Mouse (Mus musculus): ENCODE measurements around the gene Bcdin3d. TPM values are rescaled to one million over a fixed set of nuclear protein-coding genes. Genes with fewer than 3 reads are reported as not detected.

Gene Bcdin3d
- polyA plus RNA-seq, 1 experiment from 2014 or later = 11.9 TPM

DNA sequence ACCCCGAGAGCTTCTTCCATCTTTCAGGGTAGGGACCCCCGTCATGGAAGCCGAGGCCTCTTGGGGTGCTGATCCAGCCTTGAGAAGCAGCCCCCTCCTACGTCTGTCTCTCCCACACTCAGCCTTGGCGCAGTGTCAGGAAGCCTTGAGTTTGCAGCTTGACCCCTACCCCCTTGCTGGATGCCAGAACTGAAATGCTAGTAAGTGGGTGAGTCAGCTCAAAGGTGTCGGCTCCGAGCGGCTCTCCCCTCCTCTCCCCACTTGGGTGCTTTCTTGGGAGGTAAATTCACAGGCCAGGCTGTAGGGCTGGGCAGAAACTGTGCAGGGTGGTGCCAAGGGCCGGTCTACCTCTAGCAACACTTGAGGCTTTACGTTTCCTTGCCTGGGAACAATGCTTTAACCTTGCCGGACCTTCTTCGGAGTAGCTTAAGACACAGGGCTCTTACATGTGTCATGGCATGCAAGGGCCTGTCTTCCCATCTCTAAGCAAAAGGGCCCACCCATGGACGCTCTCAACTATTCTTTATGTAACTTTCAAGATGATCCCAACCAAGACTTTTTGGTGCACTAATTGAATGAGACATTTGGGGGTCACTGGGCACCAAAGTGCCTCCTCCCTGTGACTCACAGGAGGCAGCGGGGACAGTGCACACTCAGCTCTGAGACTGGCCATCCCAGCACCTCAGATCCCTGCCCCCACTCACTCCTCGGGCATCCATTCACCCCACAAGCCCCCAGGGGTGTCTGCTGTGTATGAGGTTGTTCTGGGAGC lies 31.0 kb upstream of the Bcdin3d start:
- no peak; the same call in 1 of the 2 replicates for ATAC-seq (replicated peaks; ENCODE audit: insufficient number of reproducible peaks, low FRiP score, low TSS enrichment)
- Histone ChIP-seq H3K27ac (ENCODE audit: low read depth, low read length) (no peak overlapping the region), H3K9ac (ENCODE audit: low read depth, low read length) (0 out of 2 replicates have a peak overlapping the region, but pooled peaks have one; percentile 10), H3K4me2 (no peak overlapping the region), H3K9me3 (replicated peaks; ENCODE audit: control insufficient read depth, low read length) (no peaks in the 10 kb centered on the region), H3K36me3 (ENCODE audit: control insufficient read depth, insufficient read depth, low read length) (no peaks in the 10 kb centered on the region), H3K4me1 (ENCODE audit: control insufficient read depth, insufficient read depth, low read length) (peaks cover 18% of the 10 kb centered on the region), H3K27me3 (ENCODE audit: control insufficient read depth, insufficient read depth, low read length) (peaks cover 44% of the 10 kb centered on the region), H3K4me3 (ENCODE audit: low read depth, low read length) (no peak overlapping the region)
- WGBS (ENCODE audit: insufficient replicate concordance) = 61% methylated on average over 15 of the region's 15 CpGs

DNA sequence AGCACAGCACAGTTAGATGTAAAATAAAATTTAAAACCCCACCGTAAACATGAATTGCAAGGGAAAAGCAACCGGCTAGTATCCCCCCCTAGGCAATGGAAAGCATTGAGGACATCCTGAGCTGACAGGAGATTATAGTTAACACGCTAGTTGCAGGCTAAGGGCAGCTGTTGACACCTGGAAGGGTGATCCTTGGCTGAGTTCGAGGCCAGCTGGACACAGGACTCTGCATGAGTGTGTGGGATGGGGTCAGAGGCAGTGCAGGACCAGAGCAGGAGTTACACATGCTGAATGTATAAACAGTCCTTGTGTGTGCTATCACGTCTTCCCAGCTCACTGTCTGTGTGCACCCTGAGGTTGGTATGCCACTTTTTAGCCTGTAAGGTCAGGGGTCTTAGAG lies 28.7 kb upstream of the Bcdin3d start:
- no peak for ATAC-seq (replicated peaks; ENCODE audit: insufficient number of reproducible peaks, low FRiP score, low TSS enrichment)
- no peaks in the 10 kb centered on the region for H3K9me3 ChIP-seq (replicated peaks; ENCODE audit: control insufficient read depth, low read length)
- H3K4me1 ChIP-seq (ENCODE audit: control insufficient read depth, insufficient read depth, low read length) = peaks cover 40% of the 10 kb centered on the region
- no peak overlapping the region for H3K4me3 ChIP-seq (ENCODE audit: low read depth, low read length)
- no peak overlapping the region for H3K4me2 ChIP-seq
- peaks cover 51% of the 10 kb centered on the region for H3K27me3 ChIP-seq (ENCODE audit: control insufficient read depth, insufficient read depth, low read length)
- 53% methylated on average over 5 of the region's 5 CpGs for WGBS (ENCODE audit: insufficient replicate concordance)
- no peaks in the 10 kb centered on the region for H3K36me3 ChIP-seq (ENCODE audit: control insufficient read depth, insufficient read depth, low read length)
- H3K9ac ChIP-seq (ENCODE audit: low read depth, low read length) = no peak overlapping the region
- H3K27ac ChIP-seq (ENCODE audit: low read depth, low read length) = no peak overlapping the region

DNA sequence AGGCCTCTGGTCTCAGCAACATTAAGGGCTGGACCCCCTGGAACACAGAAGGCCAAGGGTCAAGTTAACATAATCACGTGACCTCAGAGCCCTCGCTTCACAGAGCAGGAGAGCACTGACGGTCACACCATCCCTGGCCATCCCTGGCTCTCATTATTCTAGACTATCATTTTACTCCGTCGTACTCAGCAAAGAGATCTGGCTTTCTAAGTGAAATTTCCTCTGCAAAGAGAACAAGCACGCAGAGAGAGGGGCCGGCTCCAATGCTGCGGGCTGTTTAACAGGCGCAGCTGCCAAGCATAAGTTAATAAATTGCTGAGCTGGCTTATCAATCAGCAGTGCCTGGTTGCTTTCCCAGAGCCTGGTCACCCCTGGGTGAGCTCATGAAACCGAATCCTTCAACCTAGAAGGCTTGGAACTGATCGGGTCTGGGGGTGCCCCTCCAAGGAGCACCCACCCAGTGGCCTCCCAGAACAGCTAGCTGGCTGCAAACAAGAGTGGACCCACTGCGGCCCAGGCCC lies 27.8 kb upstream of the Bcdin3d start:
- 58% methylated on average over 12 of the region's 12 CpGs for WGBS (ENCODE audit: insufficient replicate concordance)
- no peak for ATAC-seq (replicated peaks; ENCODE audit: insufficient number of reproducible peaks, low FRiP score, low TSS enrichment)
- H3K4me1 ChIP-seq (ENCODE audit: control insufficient read depth, insufficient read depth, low read length) = peaks cover 42% of the 10 kb centered on the region
- H3K27ac ChIP-seq (ENCODE audit: low read depth, low read length) = no peak overlapping the region
- no peak overlapping the region for H3K4me3 ChIP-seq (ENCODE audit: low read depth, low read length)
- no peak overlapping the region for H3K4me2 ChIP-seq
- no peak overlapping the region for H3K9ac ChIP-seq (ENCODE audit: low read depth, low read length)
- H3K36me3 ChIP-seq (ENCODE audit: control insufficient read depth, insufficient read depth, low read length) = no peaks in the 10 kb centered on the region
- peaks cover 51% of the 10 kb centered on the region for H3K27me3 ChIP-seq (ENCODE audit: control insufficient read depth, insufficient read depth, low read length)
- no peaks in the 10 kb centered on the region for H3K9me3 ChIP-seq (replicated peaks; ENCODE audit: control insufficient read depth, low read length)

DNA sequence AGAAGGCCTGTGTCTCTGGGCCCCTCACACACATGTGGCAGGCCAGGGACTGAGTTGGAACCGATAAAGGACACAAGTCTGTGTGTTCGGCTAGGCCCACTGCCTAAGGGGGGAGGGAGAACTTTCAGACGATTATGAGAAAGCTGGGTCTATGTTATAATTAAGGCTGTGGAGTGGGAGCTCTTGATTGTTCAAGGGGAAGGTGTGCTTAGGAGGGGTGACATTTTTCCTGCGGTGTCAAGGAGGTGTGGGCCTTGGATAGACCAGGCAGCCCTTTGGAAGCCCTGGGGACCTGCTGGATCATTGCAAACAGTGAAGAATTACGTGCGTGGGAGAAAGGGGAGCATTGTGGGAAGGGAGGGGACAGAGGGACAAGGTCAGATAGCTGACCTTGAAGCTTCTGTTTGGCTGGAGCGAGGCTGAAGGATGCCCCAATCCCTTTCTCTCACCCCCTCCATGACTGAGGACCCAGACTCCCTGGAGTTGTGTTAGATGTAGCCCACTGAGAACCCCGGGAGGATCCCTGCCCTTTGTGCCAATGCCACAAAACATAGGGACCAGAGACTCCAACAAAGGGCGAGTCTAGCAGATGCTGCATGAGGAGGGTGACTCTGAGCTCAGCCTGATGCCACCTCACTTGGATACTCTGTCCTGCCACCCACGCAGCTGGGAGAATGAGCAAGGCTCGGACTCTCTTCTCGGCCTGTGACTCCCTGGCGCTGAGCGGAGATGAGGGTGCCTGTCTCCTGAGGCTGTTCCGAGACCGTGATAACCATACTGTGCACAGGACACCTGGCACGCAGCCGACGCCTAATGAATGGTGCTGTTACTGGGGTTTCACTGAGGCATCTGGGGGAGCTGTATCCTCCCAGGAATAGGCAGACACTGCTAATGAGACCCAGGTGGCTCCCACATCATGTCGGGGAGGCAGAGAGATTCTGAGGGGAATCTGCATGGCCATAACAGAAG lies 27.0 kb upstream of the Bcdin3d start:
- 71% methylated on average over 20 of the region's 20 CpGs for WGBS (ENCODE audit: insufficient replicate concordance)
- Histone ChIP-seq H3K9ac (ENCODE audit: low read depth, low read length) (no peak overlapping the region), H3K4me1 (ENCODE audit: control insufficient read depth, insufficient read depth, low read length) (peaks cover 42% of the 10 kb centered on the region), H3K36me3 (ENCODE audit: control insufficient read depth, insufficient read depth, low read length) (no peaks in the 10 kb centered on the region), H3K4me2 (no peak overlapping the region), H3K4me3 (ENCODE audit: low read depth, low read length) (no peak overlapping the region), H3K27ac (ENCODE audit: low read depth, low read length) (no peak overlapping the region), H3K9me3 (replicated peaks; ENCODE audit: control insufficient read depth, low read length) (no peaks in the 10 kb centered on the region), H3K27me3 (ENCODE audit: control insufficient read depth, insufficient read depth, low read length) (peaks cover 50% of the 10 kb centered on the region)
- no peak for ATAC-seq (replicated peaks; ENCODE audit: insufficient number of reproducible peaks, low FRiP score, low TSS enrichment)

DNA sequence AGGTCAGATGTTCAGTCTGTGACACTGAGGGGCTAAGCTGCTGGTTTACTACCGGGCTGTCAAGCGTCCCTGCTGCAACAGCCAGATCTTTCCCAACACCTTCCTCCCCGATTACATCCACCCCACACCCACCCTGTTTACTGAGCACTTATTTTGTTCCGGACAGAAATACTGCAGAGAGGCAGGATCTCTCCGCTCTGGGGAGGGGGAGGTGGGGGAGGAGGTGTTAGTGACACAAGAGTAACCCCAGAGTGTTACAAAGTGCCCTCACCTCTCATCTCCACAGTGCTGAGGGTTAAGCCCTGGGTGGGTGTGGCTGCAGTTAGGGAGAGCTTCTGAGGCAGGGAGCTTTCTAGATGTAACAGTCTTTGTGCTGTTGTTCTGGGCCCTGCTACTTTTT lies 25.8 kb upstream of the Bcdin3d start:
- no peak for ATAC-seq (replicated peaks; ENCODE audit: insufficient number of reproducible peaks, low FRiP score, low TSS enrichment)
- H3K9ac ChIP-seq (ENCODE audit: low read depth, low read length) = no peak overlapping the region
- peak overlapping the region; percentile 34 for H3K4me2 ChIP-seq
- no peaks in the 10 kb centered on the region for H3K9me3 ChIP-seq (replicated peaks; ENCODE audit: control insufficient read depth, low read length)
- 12% methylated on average over 5 of the region's 5 CpGs for WGBS (ENCODE audit: insufficient replicate concordance)
- H3K36me3 ChIP-seq (ENCODE audit: control insufficient read depth, insufficient read depth, low read length) = no peaks in the 10 kb centered on the region
- H3K4me3 ChIP-seq (ENCODE audit: low read depth, low read length) = no peak overlapping the region
- peaks cover 35% of the 10 kb centered on the region for H3K4me1 ChIP-seq (ENCODE audit: control insufficient read depth, insufficient read depth, low read length)
- peaks cover 37% of the 10 kb centered on the region for H3K27me3 ChIP-seq (ENCODE audit: control insufficient read depth, insufficient read depth, low read length)
- no peak overlapping the region for H3K27ac ChIP-seq (ENCODE audit: low read depth, low read length)

DNA sequence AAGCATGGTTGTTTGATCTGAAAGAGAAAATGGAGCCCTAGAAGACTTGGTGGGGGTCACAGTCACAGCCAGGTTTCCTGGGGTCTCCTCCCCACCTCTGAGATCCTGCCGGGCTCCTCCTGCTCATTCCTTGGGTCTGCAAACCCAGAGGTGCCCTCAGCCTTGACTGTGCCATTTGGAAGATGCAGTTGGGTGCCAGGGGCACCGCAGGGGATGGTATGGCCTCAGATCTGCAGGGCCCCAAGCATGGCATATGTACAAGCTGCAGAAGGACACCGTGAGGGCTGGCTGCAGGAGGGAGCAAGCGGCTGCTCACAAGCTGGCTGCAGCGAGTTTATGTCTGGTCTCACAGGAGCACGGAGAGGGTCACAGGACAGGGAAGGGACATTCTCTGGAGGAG lies 25.2 kb upstream of the Bcdin3d start:
- H3K9ac ChIP-seq (ENCODE audit: low read depth, low read length) = no peak overlapping the region; the same call in 1 of the 2 replicates
- ATAC-seq (replicated peaks; ENCODE audit: insufficient number of reproducible peaks, low FRiP score, low TSS enrichment) = no peak
- no peak overlapping the region for H3K4me3 ChIP-seq (ENCODE audit: low read depth, low read length)

DNA sequence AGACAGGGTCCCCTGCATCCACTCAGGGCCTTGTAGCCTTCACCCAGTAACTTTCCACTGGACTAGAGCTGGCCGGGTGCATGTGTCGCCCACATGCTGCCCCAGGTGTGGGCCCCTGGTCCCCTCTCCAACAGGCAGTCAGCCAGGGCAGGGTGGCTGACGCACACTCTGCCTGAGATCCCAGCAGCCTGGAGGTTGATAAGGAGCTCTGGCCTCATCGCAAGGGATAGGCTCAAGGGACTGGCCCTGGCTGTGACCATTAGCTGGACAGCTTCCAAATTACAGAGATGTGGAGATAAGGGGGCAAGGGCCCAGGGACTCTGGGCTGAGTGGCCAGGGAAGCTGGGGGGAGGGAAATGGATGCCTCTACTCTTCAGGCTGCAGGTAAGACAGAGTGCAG lies 24.3 kb upstream of the Bcdin3d start:
- Histone ChIP-seq H3K36me3 (ENCODE audit: control insufficient read depth, insufficient read depth, low read length) (no peaks in the 10 kb centered on the region), H3K4me1 (ENCODE audit: control insufficient read depth, insufficient read depth, low read length) (peaks cover 29% of the 10 kb centered on the region), H3K4me3 (ENCODE audit: low read depth, low read length) (no peak overlapping the region), H3K9me3 (replicated peaks; ENCODE audit: control insufficient read depth, low read length) (no peaks in the 10 kb centered on the region), H3K4me2 (no peak overlapping the region), H3K27ac (ENCODE audit: low read depth, low read length) (no peak overlapping the region), H3K9ac (ENCODE audit: low read depth, low read length) (no peak overlapping the region), H3K27me3 (ENCODE audit: control insufficient read depth, insufficient read depth, low read length) (peaks cover 32% of the 10 kb centered on the region)
- WGBS (ENCODE audit: insufficient replicate concordance) = 8% methylated on average over 4 of the region's 4 CpGs
- ATAC-seq (replicated peaks; ENCODE audit: insufficient number of reproducible peaks, low FRiP score, low TSS enrichment) = no peak

More for the DNA sequence above, 25.2 kb upstream of the Bcdin3d start:
- Histone ChIP-seq H3K36me3 (ENCODE audit: control insufficient read depth, insufficient read depth, low read length) (no peaks in the 10 kb centered on the region), H3K27me3 (ENCODE audit: control insufficient read depth, insufficient read depth, low read length) (peaks cover 34% of the 10 kb centered on the region), H3K4me1 (ENCODE audit: control insufficient read depth, insufficient read depth, low read length) (peaks cover 29% of the 10 kb centered on the region), H3K4me2 (peak overlapping the region; percentile 34), H3K27ac (ENCODE audit: low read depth, low read length) (no peak overlapping the region), H3K9me3 (replicated peaks; ENCODE audit: control insufficient read depth, low read length) (no peaks in the 10 kb centered on the region)
- WGBS (ENCODE audit: insufficient replicate concordance) = 27% methylated on average over 6 of the region's 6 CpGs

DNA sequence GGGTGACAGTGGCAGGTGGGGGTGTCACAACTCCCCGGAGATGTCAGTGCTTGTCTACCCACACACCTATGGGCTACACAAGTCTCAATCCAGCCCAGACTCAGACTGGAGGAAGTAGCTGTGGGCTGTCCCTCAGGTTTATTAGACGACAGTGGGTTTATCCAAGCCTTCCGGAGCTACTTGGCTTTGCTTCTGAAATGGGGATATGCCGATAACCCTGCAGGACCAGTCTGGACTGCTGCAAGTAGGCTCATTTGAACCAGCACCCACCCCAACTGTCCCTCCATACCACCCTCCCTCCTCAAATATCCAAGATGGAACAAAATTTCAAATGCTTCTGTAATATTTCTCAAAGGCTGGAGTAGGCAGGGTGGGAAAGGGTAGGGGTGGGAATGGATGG lies 23.8 kb upstream of the Bcdin3d start:
- ATAC-seq (replicated peaks; ENCODE audit: insufficient number of reproducible peaks, low FRiP score, low TSS enrichment) = no peak
- Histone ChIP-seq H3K4me3 (ENCODE audit: low read depth, low read length) (no peak overlapping the region), H3K9ac (ENCODE audit: low read depth, low read length) (no peak overlapping the region), H3K4me1 (ENCODE audit: control insufficient read depth, insufficient read depth, low read length) (peaks cover 29% of the 10 kb centered on the region), H3K9me3 (replicated peaks; ENCODE audit: control insufficient read depth, low read length) (no peaks in the 10 kb centered on the region), H3K27me3 (ENCODE audit: control insufficient read depth, insufficient read depth, low read length) (peaks cover 28% of the 10 kb centered on the region), H3K4me2 (no peak overlapping the region), H3K27ac (ENCODE audit: low read depth, low read length) (no peak overlapping the region), H3K36me3 (ENCODE audit: control insufficient read depth, insufficient read depth, low read length) (no peaks in the 10 kb centered on the region)
- 79% methylated on average over 4 of the region's 4 CpGs for whole genome bisulfite sequencing (ENCODE audit: insufficient replicate concordance)
